Mouse (Mus musculus): ENCODE measurements at regions not wholly inside any gene's neighbourhood (a gene's known extent, or its start where the extent isn't known, plus 50 kb on each side); places are given as distances from the start of the nearest gene placed in this dataset.
A peak's percentile ranks its signal among the peaks of the same experiment; 100 is the strongest.

GRCm38 (mm10) chr3:8717334-8717812 lies 892.5 kb downstream of the Zfp704 start:
- Histone ChIP-seq H3K27me3 (ENCODE audit: control insufficient read depth, insufficient read depth, low read length) (no peaks in the 10 kb centered on the region), H3K36me3 (ENCODE audit: control insufficient read depth, insufficient read depth, low read length) (no peaks in the 10 kb centered on the region), H3K4me1 (ENCODE audit: control insufficient read depth, insufficient read depth, low read length) (peaks cover 20% of the 10 kb centered on the region), H3K4me3 (ENCODE audit: low read depth, low read length) (peak overlapping the region; percentile 15; the same call in 1 of the 2 replicates), H3K27ac (ENCODE audit: low read depth, low read length) (peak overlapping the region; percentile 61), H3K9ac (ENCODE audit: low read length) (peak overlapping the region; percentile 47; the same call in 1 of the 2 replicates), H3K9me3 (ENCODE audit: control insufficient read depth, low read length) (no peaks in the 10 kb centered on the region), H3K4me2 (ENCODE audit: low read depth) (peak overlapping the region; percentile 54)
- ATAC-seq (ENCODE audit: insufficient read depth, low FRiP score, low TSS enrichment) (peak; percentile 88), DNase-seq (ENCODE audit: low spot score) (peak; percentile 84)
- 0% methylated on average over 18 of the region's 18 CpGs for WGBS
